Mouse (Mus musculus) midbrain, embryonic 16.5 days (tissue): ENCODE data around the gene Sgsm2. TPM values are rescaled to one million over a fixed set of nuclear protein-coding genes. Genes with fewer than 3 reads are reported as not detected.

ENCODE experiments used
- ATAC-seq: fragments of 200-750 bp; cut with Nextera tagmentation; 2 replicates; pipeline ENCODE4 v1.8.0; 2017; ENCODE audit warnings: moderate TSS enrichment
- H3K27ac ChIP-seq: fragments of 300-500 bp; sonication (generic); 2 replicates; pipeline ENCODE4 v1.5.1; 2014; ENCODE audit warnings: mild to moderate bottlenecking, low read length, mixed read lengths
- H3K27me3 ChIP-seq: fragments of 300-500 bp; sonication (generic); 2 replicates; pipeline ENCODE4 v1.6.1; 2014; ENCODE audit warnings: low read depth, low read length, mixed read lengths; ENCODE audit not compliant: control insufficient read depth, insufficient read depth
- H3K36me3 ChIP-seq: fragments of 300-500 bp; sonication (generic); 2 replicates; pipeline ENCODE4 v1.6.1; 2014; ENCODE audit warnings: mild to moderate bottlenecking, low read length, moderate library complexity, mixed read lengths; ENCODE audit not compliant: control insufficient read depth, insufficient read depth
- H3K4me1 ChIP-seq: fragments of 300-500 bp; sonication (generic); 2 replicates; pipeline ENCODE4 v1.6.1; 2014; ENCODE audit warnings: mild to moderate bottlenecking, low read length, mixed read lengths; ENCODE audit not compliant: control insufficient read depth, insufficient read depth
- H3K4me2 ChIP-seq: fragments of 300-500 bp; sonication (generic); 2 replicates; pipeline ENCODE4 v1.6.1; 2014; ENCODE audit warnings: mild to moderate bottlenecking, low read length, mixed read lengths
- H3K4me3 ChIP-seq: fragments of 300-500 bp; sonication (generic); 2 replicates; pipeline ENCODE4 v1.5.1; 2014; ENCODE audit warnings: low read depth, mild to moderate bottlenecking, low read length, moderate library complexity, mixed read lengths
- H3K9ac ChIP-seq: fragments of 300-500 bp; sonication (generic); 2 replicates; pipeline ENCODE4 v1.6.1; 2014; ENCODE audit warnings: low read depth, low read length, mixed read lengths
- H3K9me3 ChIP-seq: fragments of 300-500 bp; sonication (generic); replicated peaks from 2 replicates; pipeline ENCODE4 v1.6.1; 2014; ENCODE audit warnings: mild to moderate bottlenecking, low read length, mixed read lengths; ENCODE audit not compliant: control insufficient read depth, poor library complexity, severe bottlenecking
- WGBS: fragments of 180-500 bp; shearing (Covaris S2); extraction: QIAGEN DNeasy Blood & Tissue Kit; methylation state at CpG from one replicate; pipeline ENCODE4 v1.1.7; 2014; 5-methylcytosine and 5-hydroxymethylcytosine counted together
- polyA plus RNA-seq: library from polyadenylated mRNA; unstranded; fragments of >200 nt; fragmentation: Nextera tagmentation; extraction: Ambion mirVana; gene quantifications from 2 replicates; pipeline ENCODE4 v1.2.1, GENCODE M21; 2015

The Sgsm2 gene
- polyA plus RNA-seq, 1 experiment from 2014 or later: 31.8 TPM

DNA sequence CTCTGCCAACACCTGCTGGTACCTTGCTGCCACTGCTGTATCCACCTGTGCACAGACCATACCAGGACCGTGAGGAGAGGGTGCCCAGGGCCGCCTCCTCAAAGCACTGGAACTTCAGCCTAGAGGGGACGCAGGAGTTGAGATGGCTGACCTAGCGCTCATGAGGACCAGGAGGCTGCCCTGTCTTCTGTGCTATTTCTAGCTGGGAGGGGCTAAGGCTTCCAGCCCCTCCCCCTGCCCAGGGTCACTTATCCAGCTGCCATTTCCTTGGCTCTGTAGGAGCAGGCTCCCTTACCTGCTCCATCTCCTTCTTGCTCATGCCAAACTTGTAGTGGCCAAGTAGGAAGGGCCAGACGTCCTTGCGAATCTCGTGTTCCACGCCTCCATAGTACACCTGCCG lies 39.1 kb downstream of the Sgsm2 start:
- Histone ChIP-seq H3K36me3 (peaks cover 35% of the 10 kb centered on the region), H3K4me1 (no peaks in the 10 kb centered on the region), H3K4me2 (no peak overlapping the region), H3K27me3 (no peaks in the 10 kb centered on the region), H3K9ac (no peak overlapping the region), H3K27ac (no peak overlapping the region), H3K9me3 (no peaks in the 10 kb centered on the region), H3K4me3 (no peak overlapping the region)
- WGBS: 87% methylated on average over 9 of the region's 9 CpGs
- ATAC-seq: no peak

DNA sequence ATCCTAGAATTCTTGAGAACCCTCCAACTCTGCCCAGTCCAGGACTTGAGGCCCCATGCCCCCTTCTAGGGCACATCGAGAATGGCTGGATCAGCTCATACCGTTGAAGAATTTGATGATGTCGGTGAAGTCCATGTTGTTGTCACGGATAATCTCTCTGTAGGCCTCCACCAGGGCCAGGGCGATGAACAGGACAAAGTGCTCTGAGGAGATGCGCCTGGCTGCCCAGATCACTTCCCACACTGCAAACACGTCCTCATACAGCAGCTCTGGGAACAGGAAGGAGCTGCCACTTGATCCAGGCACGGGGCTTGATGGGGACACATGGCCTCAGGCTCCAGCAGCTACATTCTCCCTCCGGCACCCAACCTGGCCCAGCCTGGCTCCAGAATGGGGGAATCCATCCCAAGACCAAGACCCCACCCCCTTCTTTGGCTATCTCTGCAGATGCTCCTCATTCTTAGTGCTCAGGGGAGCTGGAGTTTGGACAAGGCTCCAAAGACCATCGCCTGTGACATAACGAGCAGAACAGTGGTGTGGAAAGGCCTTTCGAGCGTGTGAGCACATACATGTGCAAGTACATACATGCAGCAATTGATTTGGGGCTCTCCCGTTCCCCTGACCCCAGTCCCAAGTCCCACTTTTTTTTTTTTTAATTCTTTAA lies 45.7 kb downstream of the Sgsm2 start:
- Histone ChIP-seq H3K9ac (no peak overlapping the region), H3K27ac (no peak overlapping the region), H3K4me3 (no peak overlapping the region), H3K4me1 (no peaks in the 10 kb centered on the region), H3K27me3 (no peaks in the 10 kb centered on the region), H3K36me3 (peaks cover 21% of the 10 kb centered on the region), H3K4me2 (no peak overlapping the region), H3K9me3 (no peaks in the 10 kb centered on the region)
- 84% methylated on average over 14 of the region's 14 CpGs for WGBS
- ATAC-seq: no peak

DNA sequence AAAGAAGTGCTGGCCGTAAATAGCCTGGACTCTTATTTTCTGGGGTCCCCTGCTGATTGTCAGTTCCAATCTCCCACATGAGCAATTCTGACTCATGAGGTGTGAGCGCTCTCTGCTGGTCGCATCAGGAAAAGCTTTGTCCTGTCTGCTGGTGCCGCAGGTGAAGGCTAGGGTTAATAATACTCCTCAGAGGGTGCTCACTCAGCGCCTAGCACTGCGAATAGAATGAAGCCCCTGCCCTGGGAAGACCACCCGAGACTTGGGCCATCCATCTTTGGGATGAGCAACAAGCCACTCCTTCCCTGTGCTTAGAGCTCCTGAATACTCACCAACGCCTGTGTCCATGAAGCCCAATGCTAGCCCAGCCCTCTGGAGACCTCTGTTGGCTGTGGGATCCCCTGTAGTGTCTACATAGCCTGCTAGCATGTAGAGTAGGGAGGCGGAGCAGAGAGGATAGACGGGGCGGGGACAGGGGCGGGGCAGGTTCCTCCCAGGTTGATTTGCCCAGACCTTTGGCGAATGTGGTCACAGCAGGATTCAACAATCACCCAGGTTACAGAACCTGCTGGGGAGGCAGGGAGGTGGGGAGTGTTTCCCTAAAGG lies 48.8 kb downstream of the Sgsm2 start:
- H3K4me2 ChIP-seq: no peak overlapping the region
- peak overlapping the region; percentile 23; the same call in 1 of the 2 replicates for H3K9ac ChIP-seq
- ATAC-seq: peak; percentile 34; the same call in 1 of the 2 replicates
- no peak overlapping the region for H3K27ac ChIP-seq
- no peak overlapping the region for H3K4me3 ChIP-seq
- no peaks in the 10 kb centered on the region for H3K27me3 ChIP-seq
- WGBS: 3% methylated on average over 13 of the region's 13 CpGs
- 0 out of 2 replicates have a peak, but pooled peaks cover 3% of the 10 kb centered on the region for H3K9me3 ChIP-seq
- peaks cover 30% of the 10 kb centered on the region for H3K36me3 ChIP-seq
- H3K4me1 ChIP-seq: no peaks in the 10 kb centered on the region

DNA sequence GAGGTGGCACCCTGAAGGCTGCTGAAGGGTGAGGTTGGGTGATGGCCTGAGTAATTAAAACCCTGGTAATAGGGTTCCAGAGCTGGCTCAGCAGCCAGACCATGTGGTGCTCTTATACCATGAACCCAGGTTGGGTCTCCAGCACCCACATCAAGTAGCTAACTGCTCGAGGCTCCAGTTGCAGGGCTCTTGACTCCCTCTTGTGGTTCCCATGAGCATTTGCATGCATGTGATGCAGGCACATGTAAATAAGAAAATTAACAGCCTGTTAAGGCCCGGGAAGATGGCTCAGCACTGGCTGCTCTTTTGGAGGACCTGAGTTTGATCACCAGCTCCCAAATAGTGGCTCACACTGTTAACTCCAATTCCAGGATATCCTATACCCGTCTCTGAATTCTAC lies 51.1 kb downstream of the Sgsm2 start:
- ATAC-seq: no peak
- Histone ChIP-seq H3K4me3 (no peak overlapping the region), H3K4me2 (no peak overlapping the region), H3K9ac (no peak overlapping the region), H3K36me3 (peaks cover 28% of the 10 kb centered on the region), H3K4me1 (no peaks in the 10 kb centered on the region), H3K27me3 (no peaks in the 10 kb centered on the region), H3K9me3 (0 out of 2 replicates have a peak, but pooled peaks cover 3% of the 10 kb centered on the region), H3K27ac (no peak overlapping the region)
- WGBS: 73% methylated on average over 3 of the region's 3 CpGs

DNA sequence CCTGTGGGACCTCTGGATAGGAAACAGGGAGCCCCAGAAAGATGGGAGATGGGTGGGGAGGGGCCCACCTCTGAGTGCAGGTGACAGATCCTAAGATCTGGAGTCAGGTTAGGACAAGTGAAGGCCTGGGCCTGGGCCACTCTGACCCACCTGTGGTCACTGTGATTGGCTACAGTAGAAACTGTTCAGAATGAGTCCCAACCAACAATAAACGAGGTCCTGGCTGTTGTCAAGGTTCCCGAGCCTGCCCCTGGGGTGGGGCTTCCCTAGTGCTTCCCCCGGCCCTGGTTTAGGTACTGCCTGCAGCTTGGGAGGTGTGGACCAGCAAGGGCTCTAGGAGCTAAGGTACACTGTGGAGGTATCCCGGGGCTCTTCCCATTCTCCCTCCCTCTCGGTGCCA lies 53.1 kb downstream of the Sgsm2 start:
- 55% methylated on average over 5 of the region's 5 CpGs for WGBS
- H3K36me3 ChIP-seq: peaks cover 19% of the 10 kb centered on the region; the same call in 1 of the 2 replicates
- no peak overlapping the region for H3K27ac ChIP-seq
- H3K9ac ChIP-seq: no peak overlapping the region
- peaks cover 6% of the 10 kb centered on the region for H3K4me1 ChIP-seq
- H3K4me2 ChIP-seq: no peak overlapping the region
- 0 out of 2 replicates have a peak, but pooled peaks cover 3% of the 10 kb centered on the region for H3K9me3 ChIP-seq
- no peak overlapping the region for H3K4me3 ChIP-seq
- H3K27me3 ChIP-seq: no peaks in the 10 kb centered on the region
- no peak for ATAC-seq

DNA sequence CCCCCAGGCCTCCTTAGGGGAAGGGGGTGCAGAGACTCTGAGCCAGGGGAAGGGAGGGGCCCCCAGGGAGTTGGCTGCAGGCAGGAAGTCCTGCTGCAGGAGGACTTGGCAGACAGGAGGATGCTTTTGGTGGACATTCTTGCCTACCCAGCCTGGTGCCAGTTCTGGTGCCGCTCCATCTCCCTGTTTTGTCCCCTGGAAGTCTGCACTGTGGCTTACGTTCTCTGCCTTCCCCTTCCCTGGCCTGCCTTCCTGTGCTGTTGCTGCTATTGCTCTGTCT lies 53.5 kb downstream of the Sgsm2 start:
- no peak overlapping the region for H3K4me3 ChIP-seq
- no peak overlapping the region for H3K27ac ChIP-seq
- no peak overlapping the region for H3K9ac ChIP-seq
- H3K9me3 ChIP-seq: 0 out of 2 replicates have a peak, but pooled peaks cover 3% of the 10 kb centered on the region
- peaks cover 6% of the 10 kb centered on the region for H3K4me1 ChIP-seq
- peaks cover 19% of the 10 kb centered on the region; the same call in 1 of the 2 replicates for H3K36me3 ChIP-seq
- H3K27me3 ChIP-seq: no peaks in the 10 kb centered on the region
- no peak for ATAC-seq
- no peak overlapping the region for H3K4me2 ChIP-seq
- WGBS: 90% methylated on average over 2 of the region's 2 CpGs

DNA sequence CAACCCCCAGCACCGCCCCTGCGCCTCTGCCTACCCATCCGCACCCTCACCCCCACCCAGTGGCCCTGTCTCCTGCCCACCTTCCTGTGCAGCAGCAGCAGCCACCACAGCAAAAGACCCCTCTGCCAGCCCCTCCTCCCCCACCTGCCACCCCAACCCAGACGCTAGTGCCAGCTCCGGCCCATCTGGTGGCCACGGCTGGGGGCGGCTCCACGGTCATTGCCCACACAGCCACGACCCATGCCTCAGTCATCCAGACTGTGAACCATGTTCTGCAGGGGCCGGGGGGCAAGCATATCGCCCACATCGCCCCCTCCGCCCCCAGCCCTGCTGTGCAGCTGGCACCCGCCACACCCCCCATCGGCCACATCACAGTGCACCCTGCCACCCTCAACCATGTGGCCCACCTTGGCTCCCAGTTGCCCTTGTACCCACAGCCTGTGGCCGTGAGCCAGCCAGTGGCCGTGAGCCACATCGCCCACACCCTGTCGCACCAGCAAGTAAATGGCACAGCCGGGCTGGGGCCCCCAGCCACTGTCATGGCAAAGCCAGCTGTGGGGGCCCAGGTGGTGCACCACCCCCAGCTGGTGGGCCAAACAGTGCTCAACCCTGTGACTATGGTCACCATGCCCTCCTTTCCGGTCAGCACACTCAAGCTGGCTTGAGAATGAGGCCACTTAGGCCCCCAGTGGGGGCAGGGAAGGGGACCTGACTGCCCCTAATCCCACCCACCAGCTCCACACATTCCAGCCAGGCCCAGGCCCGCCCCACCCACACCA lies 54.0 kb downstream of the Sgsm2 start:
- H3K4me1 ChIP-seq: peaks cover 7% of the 10 kb centered on the region
- H3K9ac ChIP-seq: no peak overlapping the region
- 0 out of 2 replicates have a peak, but pooled peaks cover 3% of the 10 kb centered on the region for H3K9me3 ChIP-seq
- no peak overlapping the region for H3K4me2 ChIP-seq
- H3K4me3 ChIP-seq: no peak overlapping the region
- peaks cover 19% of the 10 kb centered on the region; the same call in 1 of the 2 replicates for H3K36me3 ChIP-seq
- WGBS: 92% methylated on average over 21 of the region's 22 CpGs
- no peaks in the 10 kb centered on the region for H3K27me3 ChIP-seq
- H3K27ac ChIP-seq: no peak overlapping the region
- ATAC-seq: no peak

DNA sequence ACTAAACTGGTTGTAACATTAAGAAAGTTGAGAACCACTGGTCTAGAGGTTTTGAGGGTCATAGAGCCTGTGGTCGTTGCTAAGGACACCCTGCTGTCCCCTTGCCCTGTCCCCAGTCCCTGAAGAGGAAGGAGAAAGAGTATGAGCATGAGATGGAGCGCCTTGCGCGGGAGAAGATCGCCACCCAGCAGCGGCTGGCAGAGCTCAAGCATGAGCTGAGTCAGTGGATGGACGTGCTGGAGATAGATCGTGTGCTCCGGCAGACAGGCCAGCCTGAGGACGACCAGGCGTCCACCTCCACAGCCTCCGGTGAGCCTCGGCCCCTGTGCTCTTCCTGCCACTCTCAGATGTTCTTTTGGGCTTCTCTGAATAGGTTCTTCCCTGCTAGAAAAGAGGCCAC lies 54.8 kb downstream of the Sgsm2 start:
- no peak overlapping the region for H3K27ac ChIP-seq
- H3K4me3 ChIP-seq: no peak overlapping the region
- 86% methylated on average over 13 of the region's 13 CpGs for whole genome bisulfite sequencing
- H3K9ac ChIP-seq: no peak overlapping the region
- peaks cover 19% of the 10 kb centered on the region; the same call in 1 of the 2 replicates for H3K36me3 ChIP-seq
- no peak overlapping the region for H3K4me2 ChIP-seq
- H3K27me3 ChIP-seq: no peaks in the 10 kb centered on the region
- H3K9me3 ChIP-seq: 0 out of 2 replicates have a peak, but pooled peaks cover 3% of the 10 kb centered on the region
- no peak for ATAC-seq
- peaks cover 14% of the 10 kb centered on the region for H3K4me1 ChIP-seq

DNA sequence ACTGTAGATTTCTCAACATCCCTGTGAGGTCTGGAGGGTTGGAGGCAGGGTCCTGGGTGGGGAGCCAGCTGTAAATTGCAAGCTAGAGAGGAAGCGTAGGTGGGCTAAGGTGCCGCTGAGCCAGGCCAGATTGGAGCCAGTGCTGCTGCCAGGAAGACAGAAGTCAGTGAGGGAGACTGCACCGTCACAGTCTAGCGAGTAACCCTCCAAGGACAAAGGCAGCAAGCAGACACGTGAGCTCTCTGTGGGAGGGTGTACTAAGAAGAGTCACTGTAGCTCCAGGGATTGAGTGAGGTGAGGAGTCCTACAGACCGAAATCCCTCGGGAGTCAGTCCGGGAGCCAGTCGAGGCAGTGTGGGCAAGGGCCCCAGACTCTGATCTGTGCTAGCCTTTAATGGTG lies 55.5 kb downstream of the Sgsm2 start:
- 61% methylated on average over 9 of the region's 9 CpGs for WGBS
- Histone ChIP-seq H3K9me3 (0 out of 2 replicates have a peak, but pooled peaks cover 3% of the 10 kb centered on the region), H3K27ac (no peak overlapping the region), H3K4me3 (no peak overlapping the region), H3K9ac (no peak overlapping the region), H3K4me2 (no peak overlapping the region), H3K27me3 (no peaks in the 10 kb centered on the region), H3K4me1 (peaks cover 14% of the 10 kb centered on the region), H3K36me3 (peaks cover 19% of the 10 kb centered on the region; the same call in 1 of the 2 replicates)
- no peak for ATAC-seq
